Mouse (Mus musculus): ENCODE data around the gene Arhgef26. TPM values are rescaled to one million over a fixed set of nuclear protein-coding genes. Genes with fewer than 3 reads are reported as not detected.

Arhgef26 gene
- total and polyA plus RNA-seq, 2 experiments from 2014 or later, result 16.5 to 26.7 TPM

DNA sequence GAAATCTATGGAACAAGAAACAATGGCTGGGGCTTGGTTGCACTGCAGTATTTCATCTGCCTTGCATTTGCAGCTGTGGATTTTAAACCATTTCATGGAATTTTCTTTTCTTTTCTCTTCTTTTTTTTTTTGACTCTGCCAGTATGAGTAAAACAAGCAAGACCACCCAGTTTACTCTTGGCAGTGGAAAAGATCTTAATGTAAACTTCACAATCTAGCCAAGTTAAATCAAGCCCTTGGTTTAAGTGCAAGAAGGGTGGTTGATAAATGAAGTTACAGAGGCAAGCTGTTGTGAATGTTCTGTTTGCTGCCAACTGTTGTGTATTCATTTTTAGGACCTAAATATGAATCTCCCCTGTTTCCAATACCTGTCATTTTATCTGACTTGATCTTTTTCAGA lies 54.5 kb downstream of the Arhgef26 start:
- Histone ChIP-seq H3K4me1 (ENCODE audit: insufficient read depth, low read length) (0 out of 2 replicates have a peak, but pooled peaks cover under 1% of the 10 kb centered on the region), H3K9ac (replicated peaks; ENCODE audit: low read length, poor library complexity, severe bottlenecking) (no peak overlapping the region), H3K9me3 (ENCODE audit: low read length) (no peaks in the 10 kb centered on the region), H3K36me3 (ENCODE audit: insufficient read depth, low read length) (no peaks in the 10 kb centered on the region), H3K27ac (ENCODE audit: low read depth, low read length) (no peak overlapping the region), H3K27me3 (ENCODE audit: insufficient read depth, low read length) (no peaks in the 10 kb centered on the region), H3K4me3 (ENCODE audit: low read depth, low read length) (no peak overlapping the region), H3K4me2 (ENCODE audit: low read depth, low read length, poor library complexity, severe bottlenecking) (no peak overlapping the region)
- DNase-seq (ENCODE audit: low spot score) (no peak), ATAC-seq (ENCODE audit: low FRiP score) (no peak)
- no peak for TF ChIP-seq CTCF (IDR thresholded peaks at IDR 0.05)

- H3K27me3 ChIP-seq (ENCODE audit: insufficient read depth, low read length), result no peaks in the 10 kb centered on the region
- DNase-seq (ENCODE audit: low spot score) (no peak), ATAC-seq (ENCODE audit: low FRiP score) (no peak)
- H3K4me2 ChIP-seq (ENCODE audit: low read depth, low read length, poor library complexity, severe bottlenecking), result no peak overlapping the region
- 0 out of 2 replicates have a peak, but pooled peaks cover 2% of the 10 kb centered on the region for H3K4me1 ChIP-seq (ENCODE audit: insufficient read depth, low read length)
- 35% methylated on average over 7 of the region's 7 CpGs for WGBS
- TF ChIP-seq CTCF (IDR thresholded peaks at IDR 0.05), result no peak
- H3K36me3 ChIP-seq (ENCODE audit: insufficient read depth, low read length), result no peaks in the 10 kb centered on the region
- H3K4me3 ChIP-seq (ENCODE audit: low read depth, low read length), result no peak overlapping the region
- H3K9ac ChIP-seq (replicated peaks; ENCODE audit: low read length, poor library complexity, severe bottlenecking), result no peak overlapping the region
- no peaks in the 10 kb centered on the region for H3K9me3 ChIP-seq (ENCODE audit: low read length)
- H3K27ac ChIP-seq (ENCODE audit: low read depth, low read length), result no peak overlapping the region
These were observed 56.1 kb downstream of the Arhgef26 start for GRCm38 (mm10) chr3:62394284-62394683.

DNA sequence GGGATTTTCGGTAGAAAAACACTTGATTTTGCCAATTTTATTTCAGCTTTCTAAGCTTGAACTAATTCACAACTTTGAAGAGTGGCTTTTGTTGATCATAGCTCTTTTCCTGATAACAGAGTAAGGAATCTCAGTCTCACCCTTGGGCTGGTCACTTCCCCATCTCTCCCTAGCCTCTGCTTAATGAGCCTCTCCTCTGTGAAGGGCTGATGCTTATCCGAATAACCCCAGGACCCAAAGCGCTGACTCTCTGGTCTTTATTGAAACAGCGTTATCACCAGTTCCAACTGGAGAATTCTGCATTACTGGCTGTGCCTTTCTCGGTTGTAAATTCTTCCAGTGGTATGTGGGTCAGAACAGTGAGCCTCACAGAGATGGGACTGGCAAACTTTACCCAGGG lies 57.2 kb downstream of the Arhgef26 start:
- no peak for ATAC-seq (ENCODE audit: low FRiP score)
- H3K4me1 ChIP-seq (ENCODE audit: insufficient read depth, low read length), result 0 out of 2 replicates have a peak, but pooled peaks cover 2% of the 10 kb centered on the region
- DNase-seq (ENCODE audit: low spot score), result no peak
- no peak overlapping the region for H3K27ac ChIP-seq (ENCODE audit: low read depth, low read length)
- no peak for TF ChIP-seq CTCF (IDR thresholded peaks at IDR 0.05)
- no peak overlapping the region for H3K4me2 ChIP-seq (ENCODE audit: low read depth, low read length, poor library complexity, severe bottlenecking)
- H3K36me3 ChIP-seq (ENCODE audit: insufficient read depth, low read length), result no peaks in the 10 kb centered on the region
- no peaks in the 10 kb centered on the region for H3K27me3 ChIP-seq (ENCODE audit: insufficient read depth, low read length)
- no peaks in the 10 kb centered on the region for H3K9me3 ChIP-seq (ENCODE audit: low read length)
- H3K4me3 ChIP-seq (ENCODE audit: low read depth, low read length), result no peak overlapping the region
- 88% methylated on average over 5 of the region's 5 CpGs for WGBS
- no peak overlapping the region for H3K9ac ChIP-seq (replicated peaks; ENCODE audit: low read length, poor library complexity, severe bottlenecking)

DNA sequence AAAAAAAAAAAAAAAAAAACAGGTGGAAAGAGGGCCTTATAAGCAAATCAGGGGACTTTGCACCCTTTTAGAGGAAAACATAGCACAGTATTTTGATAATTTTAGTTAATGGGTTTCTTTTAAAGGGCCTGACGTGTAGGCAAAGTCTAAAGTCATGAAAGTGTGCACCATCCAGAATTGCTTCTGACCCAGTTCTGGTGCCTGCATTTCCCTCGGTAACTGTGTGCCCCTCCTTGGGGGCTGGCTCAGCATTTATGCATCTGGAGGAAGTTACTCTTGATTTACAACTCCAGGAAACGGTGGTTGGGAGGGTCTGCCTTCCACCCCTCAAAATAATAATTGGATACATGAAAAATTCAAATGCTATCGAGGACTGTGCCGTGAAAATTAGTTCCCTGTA lies 58.0 kb downstream of the Arhgef26 start:
- Histone ChIP-seq H3K4me2 (ENCODE audit: low read depth, low read length, poor library complexity, severe bottlenecking) (no peak overlapping the region), H3K4me3 (ENCODE audit: low read depth, low read length) (no peak overlapping the region), H3K4me1 (ENCODE audit: insufficient read depth, low read length) (0 out of 2 replicates have a peak, but pooled peaks cover 2% of the 10 kb centered on the region), H3K9me3 (ENCODE audit: low read length) (no peaks in the 10 kb centered on the region), H3K27ac (ENCODE audit: low read depth, low read length) (no peak overlapping the region), H3K9ac (replicated peaks; ENCODE audit: low read length, poor library complexity, severe bottlenecking) (no peak overlapping the region), H3K27me3 (ENCODE audit: insufficient read depth, low read length) (no peaks in the 10 kb centered on the region), H3K36me3 (ENCODE audit: insufficient read depth, low read length) (no peaks in the 10 kb centered on the region)
- DNase-seq (ENCODE audit: low spot score) (no peak), ATAC-seq (ENCODE audit: low FRiP score) (no peak)
- no peak for TF ChIP-seq CTCF (IDR thresholded peaks at IDR 0.05)
- 74% methylated on average over 5 of the region's 5 CpGs for WGBS

DNA sequence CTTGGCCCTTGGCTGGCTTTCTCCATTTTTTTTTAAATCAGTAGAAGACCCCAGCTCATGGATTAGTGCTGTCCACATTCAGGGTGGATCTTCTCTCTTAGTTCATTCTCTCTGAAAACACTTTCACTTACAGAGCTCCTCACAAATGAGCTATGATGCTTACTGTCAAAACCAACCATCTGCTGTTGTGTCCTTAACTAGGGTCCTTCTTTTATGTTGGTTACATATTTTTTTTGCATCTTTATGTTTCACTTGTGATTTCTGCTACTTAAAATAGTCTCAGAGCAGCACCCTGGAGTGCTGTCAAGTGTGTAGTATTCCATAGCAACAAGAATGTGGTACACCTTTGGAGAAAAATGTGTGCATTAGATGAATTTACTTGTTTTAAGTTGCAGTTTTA lies 60.0 kb downstream of the Arhgef26 start:
- Histone ChIP-seq H3K4me2 (ENCODE audit: low read depth, low read length, poor library complexity, severe bottlenecking) (no peak overlapping the region), H3K9ac (replicated peaks; ENCODE audit: low read length, poor library complexity, severe bottlenecking) (no peak overlapping the region), H3K27ac (ENCODE audit: low read depth, low read length) (no peak overlapping the region), H3K27me3 (ENCODE audit: insufficient read depth, low read length) (no peaks in the 10 kb centered on the region), H3K36me3 (ENCODE audit: insufficient read depth, low read length) (no peaks in the 10 kb centered on the region), H3K4me3 (ENCODE audit: low read depth, low read length) (no peak overlapping the region), H3K4me1 (ENCODE audit: insufficient read depth, low read length) (0 out of 2 replicates have a peak, but pooled peaks cover 2% of the 10 kb centered on the region), H3K9me3 (ENCODE audit: low read length) (no peaks in the 10 kb centered on the region)
- ATAC-seq (ENCODE audit: low FRiP score) (no peak), DNase-seq (ENCODE audit: low spot score) (no peak)
- no peak for TF ChIP-seq CTCF (IDR thresholded peaks at IDR 0.05)

DNA sequence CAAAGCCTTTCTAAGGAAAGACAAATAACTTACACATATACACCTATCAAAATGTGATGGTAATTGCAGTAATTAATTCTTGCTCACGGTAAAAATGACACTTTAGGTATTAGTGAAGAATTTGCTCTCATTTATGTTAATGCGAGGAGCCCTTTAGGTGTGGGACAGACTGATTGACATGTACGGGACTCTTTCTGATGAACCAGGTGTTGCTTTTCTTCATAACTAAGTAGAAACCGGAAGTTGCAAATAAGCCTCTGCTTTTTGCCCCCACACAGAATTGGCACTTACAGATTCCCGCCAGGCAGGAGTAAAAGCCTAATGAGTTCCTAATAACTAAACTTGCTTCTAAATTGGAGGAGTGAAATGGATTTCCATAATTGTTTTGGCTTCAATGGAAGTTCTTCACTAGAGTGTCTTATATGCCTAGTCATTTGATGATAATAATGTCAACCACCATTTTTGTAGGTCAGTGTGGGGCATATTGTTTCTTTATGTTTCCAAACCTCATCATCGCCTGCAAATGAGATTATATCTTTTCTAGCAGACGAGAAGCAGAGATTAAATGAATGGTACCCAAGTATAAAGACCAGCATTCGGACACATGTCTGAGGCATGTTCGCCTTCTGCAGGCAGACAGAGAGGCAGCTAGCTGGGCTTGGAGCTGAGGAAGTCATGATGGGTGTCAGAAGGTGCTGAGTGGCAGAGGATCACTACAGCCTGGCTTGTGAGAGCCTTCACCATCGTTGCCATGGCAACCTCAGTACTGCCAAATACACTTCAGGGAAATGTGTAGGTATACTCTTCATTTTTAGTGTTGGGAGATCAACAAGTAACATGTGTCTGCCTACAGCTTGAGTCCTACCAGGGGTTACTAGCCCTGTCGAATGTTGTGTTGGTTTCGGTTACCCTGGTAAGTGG lies 61.9 kb downstream of the Arhgef26 start:
- Histone ChIP-seq H3K4me1 (ENCODE audit: insufficient read depth, low read length) (0 out of 2 replicates have a peak, but pooled peaks cover 2% of the 10 kb centered on the region), H3K36me3 (ENCODE audit: insufficient read depth, low read length) (no peaks in the 10 kb centered on the region), H3K9me3 (ENCODE audit: low read length) (no peaks in the 10 kb centered on the region), H3K4me3 (ENCODE audit: low read depth, low read length) (no peak overlapping the region), H3K4me2 (ENCODE audit: low read depth, low read length, poor library complexity, severe bottlenecking) (no peak overlapping the region), H3K27ac (ENCODE audit: low read depth, low read length) (no peak overlapping the region), H3K9ac (replicated peaks; ENCODE audit: low read length, poor library complexity, severe bottlenecking) (no peak overlapping the region), H3K27me3 (ENCODE audit: insufficient read depth, low read length) (no peaks in the 10 kb centered on the region)
- TF ChIP-seq CTCF (IDR thresholded peaks at IDR 0.05), result no peak
- peak; percentile 32; the same call in 1 of the 2 replicates for ATAC-seq (ENCODE audit: low FRiP score)
- WGBS, result 80% methylated on average over 12 of the region's 12 CpGs
- DNase-seq (ENCODE audit: low spot score), result peak; percentile 31
